Mouse (Mus musculus): ENCODE measurements around the gene Celf2.

DNA sequence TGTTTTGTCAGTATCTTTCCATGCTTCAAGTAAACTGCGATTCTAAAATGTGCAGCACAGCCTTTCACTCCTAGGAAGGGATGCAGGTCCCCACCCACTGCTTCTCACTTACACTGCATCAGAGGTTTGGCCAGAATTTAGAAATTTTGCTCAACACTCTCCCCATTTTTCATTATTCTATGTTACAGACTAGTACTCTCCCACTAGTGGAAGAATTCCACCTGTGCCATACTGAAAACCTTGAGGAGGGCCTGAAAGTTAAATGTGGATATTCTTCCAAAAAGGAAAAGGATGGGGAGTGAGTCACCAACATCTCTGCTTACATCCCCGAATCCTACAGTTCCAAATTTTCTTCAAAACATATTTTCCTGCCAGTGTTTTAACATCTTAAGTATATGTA lies 276.0 kb downstream of the Celf2 start:
- TF ChIP-seq POLR2A (IDR thresholded peaks at IDR 0.05; ENCODE audit: low read depth, low read length) (no peak), CTCF (IDR thresholded peaks at IDR 0.05; ENCODE audit: extremely low read depth, insufficient read depth, insufficient read length, insufficient replicate concordance) (no peak)
